Mouse (Mus musculus) c-Kit-negative CD71-positive TER-119-positive erythroid progenitor cells, embryonic 14.5 days (primary cell): ENCODE data around the gene Pik3ip1.
A peak's percentile ranks its signal among the peaks of the same experiment; 100 is the strongest.

Experiments
- DNase-seq: peaks from one replicate; pipeline ENCODE4 v3.0.0-alpha.2; 2013; ENCODE audit warnings: low read depth, low spot score

Gene Pik3ip1

DNA sequence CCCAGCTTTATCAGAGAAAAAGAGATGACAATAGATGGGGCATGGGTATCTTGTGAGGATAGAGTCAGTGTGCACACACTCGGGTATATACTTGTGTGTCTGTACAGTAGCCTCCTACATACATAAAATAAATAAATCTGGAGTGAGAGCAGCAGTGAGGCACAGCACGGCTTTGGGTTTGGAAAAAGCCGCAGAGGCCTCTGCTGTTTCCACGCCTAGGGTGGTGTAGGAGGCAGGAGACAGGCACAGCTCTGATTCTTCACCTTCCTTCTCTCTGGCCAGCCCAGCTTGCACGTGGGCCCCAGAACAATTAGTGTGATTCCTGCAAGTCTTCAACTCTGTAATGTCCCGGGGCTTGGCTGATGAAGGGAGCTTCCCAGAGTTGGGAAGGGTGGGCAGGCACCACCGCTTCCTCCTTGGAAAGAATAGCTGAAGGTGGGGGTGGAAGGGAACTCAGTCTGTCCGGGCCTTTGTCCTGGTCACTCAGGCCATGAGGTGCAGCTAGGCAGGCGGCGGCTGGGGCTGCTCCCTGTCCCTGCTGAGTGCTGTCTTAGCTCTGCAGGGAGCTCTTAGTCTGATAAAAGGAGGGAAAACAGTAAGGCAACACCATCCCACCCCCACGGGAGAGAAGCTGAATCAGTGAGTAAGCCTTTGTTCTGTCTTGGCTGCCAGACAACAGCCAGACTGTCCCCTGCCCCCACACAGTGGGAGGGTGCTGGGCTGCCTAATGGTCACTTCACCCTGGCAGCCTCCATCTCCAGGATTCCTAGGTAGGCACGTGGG is 7.2 kb downstream of the Pik3ip1 start:
- DNase-seq, result no peak

- no peak for DNase-seq
These were observed 7.8 kb downstream of the Pik3ip1 start for GRCm38 (mm10) chr11:3337961-3338360.

DNA sequence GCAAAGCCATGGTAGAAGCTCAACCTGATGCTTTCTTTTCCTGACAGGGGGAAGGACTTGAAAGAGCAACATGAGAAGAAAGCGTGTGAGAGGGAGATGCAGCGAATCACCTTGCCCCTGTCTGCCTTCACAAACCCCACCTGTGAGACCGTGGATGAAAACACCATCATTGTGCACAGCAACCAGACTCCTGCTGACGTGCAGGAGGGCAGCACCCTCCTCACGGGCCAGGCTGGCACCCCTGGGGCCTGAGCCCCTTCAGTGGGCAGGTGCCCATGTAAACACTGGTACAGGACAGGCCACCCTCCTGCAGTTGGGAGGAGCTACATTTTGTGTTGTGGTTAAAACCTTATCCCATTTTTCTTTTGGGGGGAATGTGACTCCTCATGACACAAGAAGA is 11.3 kb downstream of the Pik3ip1 start:
- DNase-seq, result no peak

DNA sequence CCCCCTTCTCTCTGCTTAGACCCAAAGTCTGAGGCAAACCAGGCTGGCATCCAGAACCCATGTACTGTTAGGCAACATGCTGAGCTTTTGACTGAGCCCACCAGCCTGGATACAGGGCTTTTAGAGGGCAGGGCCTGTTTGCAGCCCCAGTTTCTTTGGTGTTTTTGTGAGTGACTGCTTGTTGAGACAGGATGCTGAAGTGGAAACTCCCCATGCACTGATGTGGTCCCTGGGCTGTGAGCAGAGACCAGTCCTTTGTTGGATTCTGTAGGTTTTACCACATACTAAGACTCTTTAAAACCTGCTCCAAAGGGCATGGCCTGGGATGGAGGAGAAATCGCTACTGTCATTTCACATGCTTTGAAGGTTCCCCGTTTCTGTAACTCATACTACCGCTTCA is 14.7 kb downstream of the Pik3ip1 start:
- no peak for DNase-seq

- no peak for DNase-seq
These were observed 16.1 kb downstream of the Pik3ip1 start for GRCm38 (mm10) chr11:3346351-3346750.

GRCm38 (mm10) chr11:3347091-3347834 is 17.1 kb downstream of the Pik3ip1 start:
- DNase-seq, result peak; percentile 60

GRCm38 (mm10) chr11:3347835-3348195 is 17.6 kb downstream of the Pik3ip1 start:
- DNase-seq, result no peak

- DNase-seq, result no peak
These were observed 18.6 kb downstream of the Pik3ip1 start for GRCm38 (mm10) chr11:3348576-3349342.

DNA sequence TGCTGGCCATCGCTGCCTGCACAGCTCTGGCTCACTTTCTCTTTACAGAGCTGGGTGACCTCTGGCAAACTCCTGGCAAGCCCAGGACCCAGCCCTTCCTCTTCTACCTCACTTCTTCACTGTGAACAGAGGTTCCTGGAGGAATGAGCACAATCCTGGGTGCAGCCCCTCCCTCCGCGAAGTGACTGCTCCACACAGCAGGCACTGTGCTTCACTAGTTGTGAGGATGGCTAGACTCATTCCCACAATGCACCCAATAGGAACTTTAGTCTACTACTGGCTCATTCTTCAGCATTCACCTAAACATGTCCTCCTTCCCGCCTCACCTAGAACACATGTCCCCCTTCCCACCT is 19.1 kb downstream of the Pik3ip1 start:
- no peak for DNase-seq

DNA sequence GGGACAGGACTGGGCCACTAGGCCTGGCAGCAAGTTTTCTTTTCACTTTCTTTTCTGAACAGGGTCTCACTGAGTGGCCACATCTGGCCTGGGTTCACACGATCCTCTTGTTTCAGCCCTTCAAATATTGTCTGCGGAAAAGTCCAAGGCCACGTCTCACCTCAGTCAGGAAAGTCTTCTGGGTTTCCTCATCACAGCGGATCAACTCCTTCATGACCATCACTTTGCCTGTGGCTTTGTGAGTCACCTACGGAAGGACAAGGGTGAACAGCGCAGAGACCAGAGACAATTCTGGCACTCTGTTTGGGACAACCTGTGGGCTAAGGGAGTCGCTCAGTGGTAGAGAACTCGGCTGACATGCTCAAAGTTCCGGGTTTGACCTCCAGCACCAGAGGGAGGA is 21.9 kb downstream of the Pik3ip1 start:
- no peak for DNase-seq

DNA sequence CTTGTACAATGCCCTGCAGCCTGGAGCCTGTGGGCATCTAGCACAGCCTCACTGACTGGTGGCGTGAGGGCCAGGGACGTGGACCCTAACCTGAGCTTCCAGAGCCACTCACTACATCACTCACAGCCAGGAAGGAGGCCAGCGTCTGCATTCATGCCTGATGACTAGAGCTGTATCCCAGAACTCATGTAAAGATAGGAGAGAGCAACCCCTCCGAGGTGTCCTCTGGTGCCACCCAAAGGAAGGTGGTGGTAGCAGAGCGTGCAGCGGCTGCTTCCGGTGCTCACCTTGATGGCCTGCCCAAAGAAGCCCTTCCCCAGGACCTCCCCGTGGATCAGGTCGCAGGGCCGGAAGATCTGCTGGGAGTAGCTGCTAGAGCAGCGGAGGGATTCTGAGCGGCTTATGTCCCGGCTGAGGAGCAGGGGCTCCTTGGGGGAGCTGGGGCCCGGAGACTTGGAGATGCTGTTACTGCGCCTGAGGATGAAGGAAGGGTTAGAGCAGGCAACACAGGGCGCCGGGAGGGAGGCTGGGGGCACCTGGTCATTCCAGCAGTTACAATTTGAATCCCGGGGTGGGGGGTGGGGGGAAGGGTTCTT is 22.9 kb downstream of the Pik3ip1 start:
- DNase-seq, result no peak

GRCm38 (mm10) chr11:3362854-3363253 is 32.7 kb downstream of the Pik3ip1 start:
- DNase-seq, result no peak

DNA sequence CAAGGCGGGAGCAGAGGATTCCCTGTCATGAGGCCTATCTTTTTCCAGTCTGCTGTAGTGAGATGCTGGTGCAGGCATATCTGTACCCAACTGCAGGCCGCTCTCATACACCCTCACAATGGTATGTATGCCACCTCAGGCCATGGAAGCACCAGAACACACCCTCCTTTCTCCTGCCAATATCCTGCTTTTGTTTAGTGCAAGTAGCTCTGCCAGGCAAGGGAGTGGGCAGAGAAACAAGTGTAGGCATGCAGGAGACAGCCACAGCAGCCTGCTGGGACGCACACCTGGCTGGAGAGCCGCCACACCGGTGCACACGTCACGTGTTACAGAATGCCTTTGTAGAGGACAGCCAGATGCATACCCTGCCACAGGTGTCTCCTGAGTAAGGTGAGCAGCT is 36.2 kb downstream of the Pik3ip1 start:
- DNase-seq, result no peak

DNA sequence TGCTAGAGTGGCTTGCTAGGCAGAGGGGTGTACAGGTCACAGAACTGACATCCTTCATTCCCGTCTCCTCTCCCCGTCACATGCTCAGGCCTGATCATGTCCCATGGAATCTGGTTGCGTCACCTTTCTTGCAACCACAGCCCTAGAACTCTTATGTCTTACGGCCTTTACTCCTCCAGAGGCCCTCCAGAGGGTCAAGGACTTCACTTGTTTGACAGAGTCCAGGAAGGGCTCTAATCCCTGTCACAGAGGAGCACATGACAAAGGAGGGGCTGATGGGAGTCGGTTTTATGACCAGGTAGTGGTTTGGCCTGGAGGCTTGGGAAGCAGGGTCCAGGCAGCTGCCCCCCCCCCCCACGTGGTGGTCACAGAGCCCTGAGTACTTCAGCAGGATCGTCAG is 38.8 kb downstream of the Pik3ip1 start:
- no peak for DNase-seq

DNA sequence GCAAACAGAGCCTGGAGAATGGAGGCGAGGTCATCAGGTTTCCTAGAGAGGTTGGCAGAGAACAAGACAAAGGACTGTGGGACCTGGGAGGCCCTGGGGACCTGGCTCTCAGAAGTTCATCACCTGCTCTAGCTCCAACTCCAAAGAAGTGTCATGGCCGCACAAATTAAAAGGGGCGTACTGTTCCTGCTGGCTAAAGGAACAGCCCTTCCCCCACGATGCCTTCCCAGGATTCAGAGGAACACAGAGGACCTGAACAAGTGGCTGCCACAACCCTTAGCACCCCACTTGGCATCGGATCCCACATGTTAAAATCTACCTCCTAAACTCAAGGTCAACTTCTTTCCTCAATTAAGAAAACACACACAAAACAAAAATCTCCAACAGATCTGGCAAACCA is 39.2 kb downstream of the Pik3ip1 start:
- DNase-seq, result no peak

- DNase-seq, result no peak
These were observed 40.0 kb downstream of the Pik3ip1 start for GRCm38 (mm10) chr11:3370162-3370561.

DNA sequence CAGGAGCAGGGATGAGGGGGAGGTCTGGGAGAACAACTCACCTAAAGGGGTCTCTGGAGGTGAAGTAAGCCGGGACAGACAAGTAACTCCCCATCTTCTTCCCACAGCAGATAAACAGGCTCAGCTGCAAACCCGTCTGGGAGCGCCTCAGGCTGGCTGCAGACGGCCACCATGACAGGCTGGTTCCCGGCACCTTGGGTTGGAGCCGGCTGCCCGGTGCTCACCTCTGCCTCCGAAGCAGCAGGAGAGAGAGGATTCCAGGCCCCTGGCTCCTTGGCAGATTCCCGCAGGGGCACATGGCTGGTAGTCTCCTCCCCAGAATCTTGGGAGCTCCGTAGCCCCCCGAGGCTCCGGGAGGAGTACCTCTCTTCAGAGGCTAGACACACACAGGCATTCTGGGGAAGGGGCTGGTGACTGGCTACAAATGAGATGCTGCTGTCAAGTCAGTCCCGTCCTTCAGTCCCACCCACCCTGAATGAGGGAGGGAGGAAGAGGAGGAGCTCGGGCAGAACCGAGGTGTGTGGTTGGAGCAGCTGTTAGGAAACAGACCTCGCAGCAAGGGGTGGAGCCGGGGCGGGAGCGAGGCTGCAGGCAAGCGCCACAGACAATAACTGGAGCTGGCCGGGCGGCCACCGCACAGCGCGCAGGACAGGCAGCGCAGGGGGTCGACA is 40.9 kb downstream of the Pik3ip1 start:
- no peak for DNase-seq

DNA sequence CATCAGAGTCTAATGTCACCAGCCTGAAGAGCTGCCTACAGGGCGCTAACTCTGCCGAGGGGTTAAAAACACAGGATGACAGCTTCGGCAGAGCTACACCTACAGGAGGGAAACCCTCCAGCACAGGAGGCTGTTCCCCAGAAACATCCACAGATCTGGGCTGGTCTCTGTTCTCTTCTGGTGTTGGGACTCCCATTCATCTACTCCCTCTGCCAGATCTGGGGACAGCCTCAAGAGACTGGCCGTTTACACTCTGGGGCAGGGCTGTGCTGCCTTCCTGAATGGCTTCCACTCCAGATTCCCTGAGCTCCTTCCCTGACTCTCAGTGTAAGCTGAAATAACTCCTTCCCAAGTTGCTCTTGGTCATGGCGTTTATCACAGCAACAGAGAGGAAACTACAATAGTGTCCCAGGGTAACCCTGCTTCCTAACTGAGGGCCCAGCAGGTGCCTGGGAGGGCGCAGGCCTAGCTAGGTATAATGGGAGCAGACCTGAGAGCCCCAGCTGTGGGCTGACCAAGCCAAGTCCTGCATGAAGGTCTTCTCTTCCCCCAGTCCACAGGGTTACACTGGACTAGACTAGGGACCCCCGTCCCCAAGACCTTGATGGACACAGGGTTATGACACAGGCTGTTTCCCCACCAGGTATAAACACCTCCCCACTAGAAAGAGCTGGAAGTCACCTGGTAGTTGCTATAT is 41.5 kb downstream of the Pik3ip1 start:
- DNase-seq, result no peak

- no peak for DNase-seq
These were observed 43.5 kb downstream of the Pik3ip1 start for GRCm38 (mm10) chr11:3373591-3374292.

- no peak for DNase-seq
These were observed 44.1 kb downstream of the Pik3ip1 start for GRCm38 (mm10) chr11:3374293-3374645.
